Mouse (Mus musculus): Measurements from ENCODE around the gene Eif4g2.

Eif4g2 gene

GRCm38 (mm10) chr7:111082822-111083732 is at the start of gene Eif4g2:
Eif4g2 (minus strand) TSS chr7:111083030.
- DNase-seq (ENCODE audit: low spot score): peak; percentile 98

- DNase-seq (ENCODE audit: low spot score): no peak
Measured at GRCm38 (mm10) chr7:111132596-111132995, 49.8 kb upstream of the Eif4g2 start.

GRCm38 (mm10) chr7:111126636-111127395 is 44.0 kb upstream of the Eif4g2 start:
- DNase-seq (ENCODE audit: low spot score): no peak

- no peak for DNase-seq (ENCODE audit: low spot score)
Measured at GRCm38 (mm10) chr7:111123761-111124546, 41.1 kb upstream of the Eif4g2 start.

- DNase-seq (ENCODE audit: low spot score): peak; percentile 99
Measured at GRCm38 (mm10) chr7:111122531-111123130, 39.8 kb upstream of the Eif4g2 start.

GRCm38 (mm10) chr7:111122084-111122530 is 39.3 kb upstream of the Eif4g2 start:
- peak; percentile 84 for DNase-seq (ENCODE audit: low spot score)

- DNase-seq (ENCODE audit: low spot score): peak; percentile 20
Measured at GRCm38 (mm10) chr7:111121522-111121921, 38.7 kb upstream of the Eif4g2 start.

- no peak for DNase-seq (ENCODE audit: low spot score)
Measured at GRCm38 (mm10) chr7:111109561-111109960, 26.7 kb upstream of the Eif4g2 start.

- DNase-seq (ENCODE audit: low spot score): no peak
Measured at GRCm38 (mm10) chr7:111109161-111109560, 26.3 kb upstream of the Eif4g2 start.

GRCm38 (mm10) chr7:111098196-111098595 is 15.4 kb upstream of the Eif4g2 start:
- no peak for DNase-seq (ENCODE audit: low spot score)

- DNase-seq (ENCODE audit: low spot score): no peak
Measured at GRCm38 (mm10) chr7:111095169-111095568, 12.3 kb upstream of the Eif4g2 start.

GRCm38 (mm10) chr7:111085153-111085552 is 2.3 kb upstream of the Eif4g2 start:
- no peak for DNase-seq (ENCODE audit: low spot score)

GRCm38 (mm10) chr7:111084443-111084842 is 1.6 kb upstream of the Eif4g2 start:
- DNase-seq (ENCODE audit: low spot score): no peak

GRCm38 (mm10) chr7:111083733-111084120 is 897 bp upstream of the Eif4g2 start:
- DNase-seq (ENCODE audit: low spot score): peak; percentile 23

GRCm38 (mm10) chr7:111082043-111082821 is 598 bp downstream of the Eif4g2 start:
- DNase-seq (ENCODE audit: low spot score): peak; percentile 88

GRCm38 (mm10) chr7:111080876-111081275 is 2.0 kb downstream of the Eif4g2 start:
- DNase-seq (ENCODE audit: low spot score): no peak

GRCm38 (mm10) chr7:111080026-111080425 is 2.8 kb downstream of the Eif4g2 start:
- no peak for DNase-seq (ENCODE audit: low spot score)

GRCm38 (mm10) chr7:111078271-111078670 is 4.6 kb downstream of the Eif4g2 start:
- DNase-seq (ENCODE audit: low spot score): no peak

GRCm38 (mm10) chr7:111075288-111075687 is 7.5 kb downstream of the Eif4g2 start:
- no peak for DNase-seq (ENCODE audit: low spot score)

GRCm38 (mm10) chr7:111072410-111072809 is 10.4 kb downstream of the Eif4g2 start:
- no peak for DNase-seq (ENCODE audit: low spot score)

- no peak for DNase-seq (ENCODE audit: low spot score)
Measured at GRCm38 (mm10) chr7:111070167-111070496, 12.7 kb downstream of the Eif4g2 start.

All from embryo, embryonic 10 days (tissue).